Mouse (Mus musculus) forebrain, embryonic 14.5 days (tissue): Measurements from ENCODE around the gene Fscn1. TPM values are rescaled to one million over a fixed set of nuclear protein-coding genes. Genes with fewer than 3 reads are reported as not detected.
A peak's percentile ranks its signal among the peaks of the same experiment; 100 is the strongest.

Experiments used
- ATAC-seq: fragments of 200-750 bp; cut with Nextera tagmentation; 2 replicates; pipeline ENCODE4 v1.8.0; 2017; ENCODE audit warnings: mild to moderate bottlenecking, moderate library complexity
- DNase-seq: peaks from one replicate; pipeline ENCODE4 v3.0.0-alpha.2; 2015; ENCODE audit warnings: low spot score
- H3K27ac ChIP-seq: fragments of 300-500 bp; sonication (generic); 2 replicates; pipeline ENCODE4 v1.5.1; 2014; ENCODE audit warnings: low read depth, mild to moderate bottlenecking, control low read depth, low read length, moderate library complexity
- H3K27me3 ChIP-seq: fragments of 300-500 bp; sonication (generic); replicated peaks from 2 replicates; pipeline ENCODE4 v1.6.1; 2014; ENCODE audit warnings: low read length, control low read depth, mixed read lengths; ENCODE audit not compliant: control insufficient read depth, insufficient read depth
- H3K36me3 ChIP-seq: fragments of 300-500 bp; sonication (generic); 2 replicates; pipeline ENCODE4 v1.6.1; 2014; ENCODE audit warnings: low read length, control low read depth; ENCODE audit not compliant: control insufficient read depth, insufficient read depth
- H3K4me1 ChIP-seq: fragments of 300-500 bp; sonication (generic); 2 replicates; pipeline ENCODE4 v1.6.1; 2014; ENCODE audit warnings: antibody characterized with exemption, low read length, control low read depth; ENCODE audit not compliant: control insufficient read depth, insufficient read depth
- H3K4me2 ChIP-seq: fragments of 300-500 bp; sonication (generic); 2 replicates; pipeline ENCODE4 v1.6.1; 2014; ENCODE audit warnings: mild to moderate bottlenecking, control low read depth, low read length
- H3K4me3 ChIP-seq: fragments of 300-500 bp; sonication (generic); 2 replicates; pipeline ENCODE4 v1.5.1; 2014; ENCODE audit warnings: low read depth, low read length, control low read depth
- H3K9ac ChIP-seq: fragments of 300-500 bp; sonication (generic); 2 replicates; pipeline ENCODE4 v1.6.1; 2014; ENCODE audit warnings: mild to moderate bottlenecking, low read length, control low read depth, moderate library complexity
- H3K9me3 ChIP-seq: fragments of 300-500 bp; sonication (generic); replicated peaks from 2 replicates; pipeline ENCODE4 v1.6.1; 2016; ENCODE audit warnings: low read length, control low read depth, mixed read lengths; ENCODE audit not compliant: control insufficient read depth
- whole genome bisulfite sequencing: fragments of 180-500 bp; shearing (Covaris S2); extraction: QIAGEN DNeasy Blood & Tissue Kit; methylation state at CpG from one replicate; pipeline ENCODE4 v1.1.7; 2014; 5-methylcytosine and 5-hydroxymethylcytosine counted together
- polyA plus RNA-seq: library from polyadenylated mRNA; unstranded; fragments of >200 nt; fragmentation: Nextera tagmentation; extraction: Ambion mirVana; gene quantifications from 2 replicates; pipeline ENCODE4 v1.2.1, GENCODE M21; 2014

Gene Fscn1
- polyA plus RNA-seq, result 477 and 560 TPM in 2 replicates

DNA sequence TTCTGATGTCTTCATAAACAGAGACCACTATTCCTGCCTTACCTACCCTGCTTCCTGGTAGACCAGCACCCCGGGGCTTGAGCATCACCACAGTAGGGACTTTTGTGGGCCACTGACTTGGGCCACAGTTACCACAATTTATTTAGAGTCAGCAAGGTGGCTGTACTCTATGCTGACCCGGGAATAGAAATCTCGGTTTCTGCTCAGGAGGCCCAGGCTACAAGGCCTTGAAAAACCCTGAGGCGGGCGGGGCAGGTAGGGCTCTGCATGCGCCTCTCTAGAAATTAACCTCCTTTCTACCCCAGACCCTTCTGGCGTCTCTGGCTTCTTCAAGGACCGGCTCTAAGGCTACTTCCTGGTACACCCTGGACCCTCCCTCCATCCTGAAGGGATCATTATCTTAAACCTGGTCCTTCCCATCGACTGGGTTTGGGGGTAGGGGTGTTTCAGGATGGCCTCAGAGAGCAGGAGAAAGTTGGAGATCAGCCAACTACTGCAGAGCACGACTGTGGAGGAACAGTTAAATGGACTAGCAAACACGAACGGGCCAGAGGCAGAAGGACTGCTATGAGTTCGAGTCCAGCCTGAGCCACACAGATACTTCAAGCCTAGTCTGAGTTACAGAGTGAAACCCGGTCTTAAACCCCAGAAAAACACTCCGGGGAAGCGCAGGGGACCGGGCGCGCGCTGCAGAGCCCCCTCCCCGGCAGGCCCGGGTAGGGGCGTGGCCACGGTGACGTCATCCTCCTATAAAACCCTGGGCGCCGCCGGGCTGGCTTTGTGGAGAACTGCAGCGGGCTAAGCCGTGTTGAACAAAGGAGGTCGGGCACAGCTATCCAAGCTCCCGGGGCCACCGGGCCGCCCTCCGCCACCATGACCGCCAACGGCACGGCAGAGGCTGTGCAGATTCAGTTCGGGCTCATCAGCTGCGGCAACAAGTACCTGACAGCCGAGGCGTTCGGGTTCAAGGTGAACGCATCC lies at the start of gene Fscn1:
Fscn1 (plus strand) TSS at position 768 of the 981 bp plus-strand sequence.
- H3K36me3 ChIP-seq, result 0 out of 2 replicates have a peak, but pooled peaks cover 3% of the 10 kb centered on the region
- H3K27ac ChIP-seq, result peak within 1 kb of the TSS; percentile 98
- peak within 1 kb of the TSS; percentile 99 for H3K9ac ChIP-seq
- peak; percentile 95 for DNase-seq
- no peaks in the 10 kb centered on the region; the same call in 1 of the 2 replicates for H3K27me3 ChIP-seq
- H3K9me3 ChIP-seq, result no peaks in the 10 kb centered on the region
- peak; percentile 76 for ATAC-seq
- H3K4me1 ChIP-seq, result peaks cover 17% of the 10 kb centered on the region
- peak within 1 kb of the TSS; percentile 99 for H3K4me3 ChIP-seq
- H3K4me2 ChIP-seq, result peak within 1 kb of the TSS; percentile 90
- 6% methylated on average over 42 of the region's 44 CpGs for WGBS

DNA sequence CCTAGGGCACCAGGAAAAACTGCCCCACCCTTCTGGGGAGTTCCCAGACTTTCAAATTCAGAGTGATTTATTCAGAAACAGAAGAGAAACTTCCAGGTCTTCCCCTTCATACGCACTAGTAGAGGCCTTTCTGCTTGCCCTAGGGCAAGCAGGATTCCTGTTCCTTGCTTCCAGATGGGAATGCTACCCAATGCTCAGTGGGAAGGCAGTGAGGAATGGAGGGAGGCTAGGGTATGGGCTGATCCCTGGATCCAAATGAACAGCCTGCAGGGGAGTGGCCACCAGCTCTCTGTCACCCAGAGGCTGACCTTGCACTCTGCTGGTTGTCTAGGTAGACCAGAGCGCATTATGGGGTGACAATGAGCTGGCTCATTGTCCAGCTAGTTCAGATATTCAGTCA lies 48.5 kb upstream of the Fscn1 start:
- Histone ChIP-seq H3K9ac (no peak overlapping the region), H3K4me1 (peaks cover 15% of the 10 kb centered on the region), H3K27me3 (no peaks in the 10 kb centered on the region), H3K4me2 (no peak overlapping the region), H3K36me3 (no peaks in the 10 kb centered on the region), H3K4me3 (no peak overlapping the region), H3K27ac (no peak overlapping the region), H3K9me3 (no peaks in the 10 kb centered on the region)
- ATAC-seq (no peak), DNase-seq (no peak)
- WGBS, result 82% methylated on average over 2 of the region's 2 CpGs

DNA sequence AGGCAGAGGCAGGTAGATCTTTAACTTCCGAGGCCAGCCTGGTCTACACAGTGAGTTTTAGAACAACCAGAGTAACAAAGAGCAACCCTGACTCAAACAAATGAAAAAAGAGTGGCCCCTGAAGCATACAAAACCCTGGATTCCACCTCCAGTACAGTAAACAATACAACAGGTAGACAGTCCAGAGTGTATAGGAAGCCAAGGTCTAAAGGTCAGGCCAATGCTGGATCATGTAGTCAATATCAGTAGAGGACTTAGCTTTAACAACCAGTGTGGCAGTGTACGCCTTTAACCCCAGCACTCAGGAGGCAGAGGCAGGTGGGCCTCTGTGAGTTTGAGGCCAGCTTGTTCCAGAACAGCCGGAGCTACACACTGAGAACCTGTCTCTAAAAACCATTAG lies 47.8 kb upstream of the Fscn1 start:
- Histone ChIP-seq H3K9ac (no peak overlapping the region), H3K4me2 (no peak overlapping the region), H3K9me3 (no peaks in the 10 kb centered on the region), H3K4me3 (no peak overlapping the region), H3K36me3 (no peaks in the 10 kb centered on the region), H3K27ac (no peak overlapping the region), H3K4me1 (peaks cover 11% of the 10 kb centered on the region), H3K27me3 (no peaks in the 10 kb centered on the region)
- WGBS, result 93% methylated on average over 3 of the region's 3 CpGs
- ATAC-seq, result no peak
- no peak for DNase-seq

DNA sequence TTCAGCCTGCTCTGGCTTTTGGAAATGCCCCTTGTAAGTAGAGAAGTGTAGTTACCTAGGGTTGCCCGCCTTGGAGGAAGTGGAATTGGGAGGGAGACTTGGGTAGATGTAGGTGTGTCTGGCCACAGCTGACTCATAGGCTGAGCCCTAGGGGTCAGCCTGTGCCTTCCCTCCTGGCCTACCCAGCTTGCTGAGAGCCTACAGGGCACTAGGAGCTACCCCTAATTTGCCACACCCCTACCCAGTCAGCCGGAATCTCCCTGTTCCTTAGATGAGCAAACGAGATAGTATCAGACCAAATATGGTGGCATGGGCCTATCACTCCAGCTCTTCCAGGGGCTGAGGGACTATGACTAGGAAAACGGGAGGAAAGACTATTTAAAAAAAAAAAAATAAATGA lies 47.4 kb upstream of the Fscn1 start:
- ATAC-seq, result no peak
- 75% methylated on average over 4 of the region's 4 CpGs for WGBS
- peaks cover 6% of the 10 kb centered on the region for H3K4me1 ChIP-seq
- no peak overlapping the region for H3K27ac ChIP-seq
- no peaks in the 10 kb centered on the region for H3K27me3 ChIP-seq
- DNase-seq, result no peak
- no peak overlapping the region for H3K9ac ChIP-seq
- no peak overlapping the region for H3K4me2 ChIP-seq
- H3K4me3 ChIP-seq, result no peak overlapping the region
- H3K36me3 ChIP-seq, result no peaks in the 10 kb centered on the region
- H3K9me3 ChIP-seq, result no peaks in the 10 kb centered on the region

DNA sequence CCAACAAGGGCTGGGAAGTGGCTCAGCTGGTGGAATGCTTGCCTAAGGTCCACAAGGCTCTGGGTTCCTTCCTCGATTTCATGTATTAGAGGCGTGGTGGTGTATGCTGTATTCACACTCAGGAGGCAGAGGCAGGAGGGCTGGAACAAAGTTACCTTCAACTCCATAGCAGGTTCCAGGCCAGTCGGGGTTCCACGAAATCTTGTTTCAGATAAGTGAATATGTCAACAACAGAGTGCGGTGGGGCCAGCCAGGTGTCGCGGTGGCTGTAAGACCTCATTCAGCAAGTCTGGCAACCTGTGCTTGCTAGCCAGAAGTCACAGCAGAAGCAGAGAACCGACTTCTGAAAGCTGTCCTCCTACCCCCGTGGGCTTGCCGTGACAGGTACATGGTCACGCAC lies 44.9 kb upstream of the Fscn1 start:
- DNase-seq, result no peak

DNA sequence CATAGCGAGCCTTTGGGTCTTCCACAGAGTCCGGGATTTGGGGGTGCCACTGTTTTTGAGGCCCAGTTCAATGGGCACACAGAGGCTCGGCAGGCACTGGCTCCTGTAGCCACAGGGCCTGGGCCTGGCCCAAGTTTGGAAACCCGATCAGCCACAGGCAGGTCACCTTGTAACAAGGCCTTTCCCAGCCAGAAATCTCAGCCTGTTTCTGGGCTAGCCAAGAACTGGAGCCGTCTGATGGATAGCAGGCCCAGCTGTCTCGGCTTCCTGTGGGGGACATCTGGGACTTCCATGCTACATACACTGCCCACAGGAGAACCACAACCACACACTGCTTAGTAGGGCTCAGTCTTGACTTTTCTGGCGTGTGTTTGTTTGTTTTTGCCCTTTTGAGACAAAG lies 43.5 kb upstream of the Fscn1 start:
- Histone ChIP-seq H3K27me3 (no peaks in the 10 kb centered on the region), H3K27ac (no peak overlapping the region), H3K4me2 (no peak overlapping the region), H3K9me3 (no peaks in the 10 kb centered on the region), H3K9ac (no peak overlapping the region), H3K36me3 (no peaks in the 10 kb centered on the region), H3K4me1 (no peaks in the 10 kb centered on the region), H3K4me3 (no peak overlapping the region)
- no peak for ATAC-seq
- no peak for DNase-seq
- WGBS, result 89% methylated on average over 7 of the region's 7 CpGs

More for the DNA sequence above, 44.9 kb upstream of the Fscn1 start:
- H3K4me1 ChIP-seq, result no peaks in the 10 kb centered on the region
- H3K9ac ChIP-seq, result no peak overlapping the region
- H3K9me3 ChIP-seq, result no peaks in the 10 kb centered on the region
- no peak overlapping the region for H3K27ac ChIP-seq
- WGBS, result 92% methylated on average over 11 of the region's 11 CpGs
- no peaks in the 10 kb centered on the region for H3K27me3 ChIP-seq
- H3K4me2 ChIP-seq, result no peak overlapping the region
- no peaks in the 10 kb centered on the region for H3K36me3 ChIP-seq
- ATAC-seq, result no peak
- H3K4me3 ChIP-seq, result no peak overlapping the region

DNA sequence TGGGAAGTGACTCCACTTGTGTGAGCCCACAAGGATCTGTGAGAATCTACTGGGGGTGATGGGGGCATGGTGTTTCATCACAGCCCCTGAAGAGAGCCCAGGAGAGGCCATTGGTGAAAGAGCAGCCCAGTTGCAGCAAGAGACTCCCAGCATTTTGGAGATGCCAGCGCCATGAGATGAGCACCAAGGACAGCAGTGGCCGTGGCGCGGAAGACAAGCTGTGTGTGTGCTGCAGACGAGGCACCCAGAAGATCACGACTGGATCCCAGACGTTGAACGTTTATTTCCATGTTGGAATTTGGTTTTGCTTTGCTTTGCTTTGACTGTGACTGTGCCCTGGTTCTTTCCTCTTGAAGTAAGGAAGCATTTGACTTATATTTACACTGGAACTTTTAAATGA lies 42.7 kb upstream of the Fscn1 start:
- Histone ChIP-seq H3K9me3 (no peaks in the 10 kb centered on the region), H3K27ac (no peak overlapping the region), H3K36me3 (no peaks in the 10 kb centered on the region), H3K4me1 (no peaks in the 10 kb centered on the region), H3K4me3 (no peak overlapping the region), H3K9ac (no peak overlapping the region), H3K4me2 (no peak overlapping the region), H3K27me3 (no peaks in the 10 kb centered on the region)
- DNase-seq, result no peak
- ATAC-seq, result no peak
- WGBS, result 91% methylated on average over 8 of the region's 8 CpGs

DNA sequence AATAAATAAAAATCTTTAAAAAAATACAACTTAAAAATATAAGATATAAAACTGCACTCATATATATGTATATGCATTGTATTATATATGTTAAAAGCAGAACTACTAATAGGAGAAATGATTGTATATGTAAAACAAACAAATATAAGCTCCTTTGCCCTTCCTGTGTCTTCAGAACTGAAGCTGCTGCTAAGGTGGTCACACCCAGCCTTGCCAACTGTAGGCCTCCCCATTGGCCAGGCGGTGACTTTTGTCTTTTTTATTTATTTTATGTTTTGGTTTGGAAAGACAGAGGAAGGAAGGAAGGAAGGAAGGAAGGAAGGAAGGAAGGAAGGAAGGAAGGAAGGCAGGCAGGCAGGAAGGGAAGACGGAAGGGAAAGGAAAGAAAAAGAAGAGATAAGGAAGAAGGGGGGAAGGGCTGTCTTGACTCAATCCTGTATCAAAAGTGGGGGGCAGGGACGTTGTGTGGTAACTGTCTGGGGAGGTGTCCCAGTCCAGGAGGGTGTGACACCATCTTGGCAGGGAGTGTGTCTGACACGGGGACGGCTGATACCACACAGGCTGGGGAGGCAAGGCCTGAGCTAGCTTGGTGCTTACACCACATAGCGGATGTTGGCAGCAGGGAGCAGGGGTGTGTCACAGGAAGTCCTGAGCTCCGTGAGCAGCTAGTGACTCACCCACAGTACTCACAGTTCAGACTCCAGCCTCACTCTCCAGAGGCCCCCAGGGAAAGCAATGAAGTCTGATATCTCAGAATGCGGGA lies 39.7 kb upstream of the Fscn1 start:
- Histone ChIP-seq H3K27me3 (no peaks in the 10 kb centered on the region), H3K9ac (no peak overlapping the region), H3K4me3 (no peak overlapping the region), H3K9me3 (no peaks in the 10 kb centered on the region), H3K4me2 (no peak overlapping the region), H3K36me3 (no peaks in the 10 kb centered on the region), H3K4me1 (no peaks in the 10 kb centered on the region), H3K27ac (no peak overlapping the region)
- ATAC-seq (no peak), DNase-seq (no peak)
- WGBS, result 80% methylated on average over 8 of the region's 8 CpGs
